Mouse (Mus musculus) stomach, embryonic 14.5 days (tissue): ENCODE data around the gene Rgs14. TPM values are rescaled to one million over a fixed set of nuclear protein-coding genes. Genes with fewer than 3 reads are reported as not detected.
A peak's percentile ranks its signal among the peaks of the same experiment; 100 is the strongest.

Source experiments
- ATAC-seq: fragments of 200-750 bp; cut with Nextera tagmentation; 2 replicates; pipeline ENCODE4 v1.8.0; 2017; ENCODE audit warnings: low read depth, moderate TSS enrichment; ENCODE audit not compliant: insufficient number of reproducible peaks, insufficient read depth, low FRiP score
- H3K27ac ChIP-seq: fragments of 300-500 bp; sonication (generic); 2 replicates; pipeline ENCODE4 v1.5.1; 2014; ENCODE audit warnings: mild to moderate bottlenecking, low read length, moderate library complexity, mixed read lengths
- H3K27me3 ChIP-seq: fragments of 300-500 bp; sonication (generic); 2 replicates; pipeline ENCODE4 v1.6.1; 2014; ENCODE audit warnings: low read length, control low read depth, mixed read lengths; ENCODE audit not compliant: control insufficient read depth, insufficient read depth
- H3K36me3 ChIP-seq: fragments of 300-500 bp; sonication (generic); 2 replicates; pipeline ENCODE4 v1.6.1; 2014; ENCODE audit warnings: mild to moderate bottlenecking, control low read depth, low read length, moderate library complexity, mixed read lengths; ENCODE audit not compliant: control insufficient read depth, insufficient read depth
- H3K4me1 ChIP-seq: fragments of 300-500 bp; sonication (generic); 2 replicates; pipeline ENCODE4 v1.6.1; 2014; ENCODE audit warnings: low read length, control low read depth, mixed read lengths; ENCODE audit not compliant: control insufficient read depth, insufficient read depth
- H3K4me2 ChIP-seq: fragments of 300-500 bp; sonication (generic); replicated peaks from 2 replicates; pipeline ENCODE4 v1.6.1; 2014; ENCODE audit warnings: low read depth, low read length, control low read depth
- H3K4me3 ChIP-seq: fragments of 300-500 bp; sonication (generic); 2 replicates; pipeline ENCODE4 v1.5.1; 2014; ENCODE audit warnings: low read depth, low read length, control low read depth
- H3K9ac ChIP-seq: fragments of 300-500 bp; sonication (generic); replicated peaks from 2 replicates; pipeline ENCODE4 v1.6.1; 2014; ENCODE audit warnings: low read depth, mild to moderate bottlenecking, control low read depth, low read length, moderate library complexity, mixed read lengths
- H3K9me3 ChIP-seq: fragments of 300-500 bp; sonication (generic); 2 replicates; pipeline ENCODE4 v1.6.1; 2016; ENCODE audit warnings: low read depth, low read length, control low read depth; ENCODE audit not compliant: control insufficient read depth
- WGBS: fragments of 180-500 bp; shearing (Covaris S2); extraction: QIAGEN DNeasy Blood & Tissue Kit; methylation state at CpG from one replicate; pipeline ENCODE4 v1.1.7; 2014; 5-methylcytosine and 5-hydroxymethylcytosine counted together
- polyA plus RNA-seq: library from polyadenylated mRNA; unstranded; fragments of >200 nt; fragmentation: Nextera tagmentation; extraction: Ambion mirVana; gene quantifications from 2 replicates; pipeline ENCODE4 v1.2.1, GENCODE M21; 2014

Rgs14 gene
- 0.53 and 0.78 TPM in 2 replicates for polyA plus RNA-seq

- no peak within 1 kb of the TSS for H3K27ac ChIP-seq
- ATAC-seq = no peak
- H3K36me3 ChIP-seq = no peaks in the 10 kb centered on the region
- WGBS = 51% methylated on average over 13 of the region's 13 CpGs
- H3K4me3 ChIP-seq = no peak within 1 kb of the TSS
- H3K9ac ChIP-seq = no peak within 1 kb of the TSS
- H3K4me2 ChIP-seq = no peak within 1 kb of the TSS
- no peaks in the 10 kb centered on the region for H3K4me1 ChIP-seq
- H3K9me3 ChIP-seq = no peaks in the 10 kb centered on the region
- no peaks in the 10 kb centered on the region for H3K27me3 ChIP-seq
Measured at GRCm38 (mm10) chr13:55369531-55370114, at the start of gene Rgs14. TSS of gene Rgs14 (plus strand) at chr13:55369732.

- Histone ChIP-seq H3K9ac (peak within 1 kb of the TSS; percentile 93), H3K27ac (peak within 1 kb of the TSS; percentile 90; the same call in 1 of the 2 replicates), H3K9me3 (no peaks in the 10 kb centered on the region), H3K4me2 (peak within 1 kb of the TSS; percentile 95), H3K4me3 (peak within 1 kb of the TSS; percentile 98), H3K4me1 (peaks cover 20% of the 10 kb centered on the region), H3K27me3 (no peaks in the 10 kb centered on the region), H3K36me3 (peaks cover 46% of the 10 kb centered on the region)
- 81% methylated on average over 4 of the region's 4 CpGs for WGBS
- ATAC-seq = no peak
Measured at GRCm38 (mm10) chr13:55319931-55320533, 49.5 kb upstream of the Rgs14 start, which contains the start of gene Prelid1. TSS of gene Prelid1 (plus strand) at chr13:55320500.

DNA sequence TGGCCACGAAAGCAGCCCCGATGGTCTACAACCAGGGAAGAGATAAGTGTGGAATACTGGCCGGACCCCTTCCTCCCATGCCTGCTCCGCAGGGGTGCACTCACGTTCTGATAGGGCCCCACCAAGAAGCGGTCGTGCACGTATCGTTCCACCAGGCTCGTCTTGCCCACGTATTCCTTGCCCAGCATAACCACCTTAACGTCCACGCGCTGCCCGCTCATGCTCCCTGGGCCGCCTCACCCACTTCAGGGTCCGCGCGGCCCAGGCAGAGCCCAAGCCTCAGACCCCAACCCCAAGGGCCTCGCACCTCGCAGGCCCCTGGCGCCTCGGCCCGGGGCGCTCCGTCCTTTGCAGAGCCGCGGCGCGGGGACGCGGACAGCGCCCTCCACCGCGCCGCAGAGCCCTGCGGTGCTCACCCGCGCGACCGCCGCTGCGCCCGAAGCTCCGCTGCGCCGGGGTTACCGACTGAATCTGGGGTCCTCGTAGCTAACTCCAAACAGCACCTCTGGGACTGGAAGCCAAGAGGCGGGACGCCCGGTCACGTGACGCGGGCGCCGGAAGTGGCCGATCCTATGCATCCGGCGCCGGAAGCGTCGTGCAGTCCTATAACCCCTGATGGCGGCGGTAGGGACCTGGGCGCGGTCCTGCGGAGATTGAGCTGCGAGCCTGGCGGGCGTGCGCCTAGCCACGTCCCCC lies 48.0 kb upstream of the Rgs14 start, which contains the start of gene Rab24:
Gene Rab24 (minus strand): TSS at position 513 of the 696 bp plus-strand sequence.
- H3K27ac ChIP-seq = peak within 1 kb of the TSS; percentile 90
- peaks cover 25% of the 10 kb centered on the region for H3K4me1 ChIP-seq
- no peaks in the 10 kb centered on the region for H3K9me3 ChIP-seq
- peaks cover 55% of the 10 kb centered on the region for H3K36me3 ChIP-seq
- peak within 1 kb of the TSS; percentile 98 for H3K4me3 ChIP-seq
- peak; percentile 93 for ATAC-seq
- H3K27me3 ChIP-seq = no peaks in the 10 kb centered on the region
- H3K4me2 ChIP-seq = peak within 1 kb of the TSS; percentile 95
- H3K9ac ChIP-seq = peak within 1 kb of the TSS; percentile 93
- WGBS = under 1% methylated on average over 73 of the region's 73 CpGs

DNA sequence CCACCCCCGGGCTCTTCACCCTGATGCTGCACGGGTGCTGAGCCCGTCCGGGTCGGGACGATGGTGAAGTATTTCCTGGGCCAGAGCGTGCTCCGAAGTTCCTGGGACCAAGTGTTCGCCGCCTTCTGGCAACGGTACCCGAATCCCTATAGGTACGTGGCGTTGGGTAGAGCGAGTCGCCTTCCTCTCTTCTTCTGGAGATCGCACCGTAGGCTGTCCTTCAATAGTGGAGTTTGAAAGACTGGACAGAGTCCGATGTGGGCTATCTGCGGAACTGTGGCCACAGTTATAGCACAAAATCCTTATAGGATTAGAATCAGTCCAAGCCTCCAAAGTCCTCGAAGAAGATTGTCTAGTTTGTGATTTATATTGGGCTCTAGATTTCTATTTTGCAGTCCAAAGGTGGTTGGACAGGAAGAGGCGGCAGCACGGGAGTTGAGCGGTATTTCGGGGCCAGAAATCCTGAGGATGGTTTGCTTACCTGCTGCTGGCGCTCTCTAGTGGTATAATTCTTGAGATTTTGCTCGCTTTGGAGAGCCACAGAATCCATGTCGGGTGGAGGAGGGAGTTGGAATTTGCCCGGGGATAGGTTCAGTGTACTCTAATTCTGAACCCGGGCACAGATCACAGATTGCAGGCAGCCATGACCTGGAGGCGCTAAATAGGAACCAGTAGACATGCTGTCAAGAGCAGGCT lies 47.3 kb upstream of the Rgs14 start:
- H3K4me3 ChIP-seq = peak overlapping the region; percentile 98
- H3K36me3 ChIP-seq = peaks cover 48% of the 10 kb centered on the region
- H3K9ac ChIP-seq = peak overlapping the region; percentile 93
- H3K27ac ChIP-seq = peak overlapping the region; percentile 90
- H3K27me3 ChIP-seq = no peaks in the 10 kb centered on the region
- WGBS = under 1% methylated on average over 31 of the region's 31 CpGs
- no peaks in the 10 kb centered on the region for H3K9me3 ChIP-seq
- no peak; the same call in 1 of the 2 replicates for ATAC-seq
- peak overlapping the region; percentile 95 for H3K4me2 ChIP-seq
- H3K4me1 ChIP-seq = peaks cover 25% of the 10 kb centered on the region

- 61% methylated on average over 11 of the region's 11 CpGs for WGBS
- Histone ChIP-seq H3K4me1 (peaks cover 41% of the 10 kb centered on the region), H3K4me3 (no peak overlapping the region), H3K27ac (0 out of 2 replicates have a peak overlapping the region, but pooled peaks have one; percentile 33), H3K4me2 (no peak overlapping the region), H3K27me3 (no peaks in the 10 kb centered on the region), H3K9ac (no peak overlapping the region), H3K36me3 (peaks cover 30% of the 10 kb centered on the region), H3K9me3 (no peaks in the 10 kb centered on the region)
- no peak for ATAC-seq
Measured at GRCm38 (mm10) chr13:55325596-55325995, 43.9 kb upstream of the Rgs14 start.

- no peaks in the 10 kb centered on the region for H3K27me3 ChIP-seq
- no peak overlapping the region for H3K4me2 ChIP-seq
- no peak overlapping the region for H3K9ac ChIP-seq
- no peaks in the 10 kb centered on the region for H3K9me3 ChIP-seq
- ATAC-seq = no peak
- peaks cover 40% of the 10 kb centered on the region for H3K4me1 ChIP-seq
- no peak overlapping the region for H3K4me3 ChIP-seq
- 36% methylated on average over 4 of the region's 4 CpGs for WGBS
- peaks cover 30% of the 10 kb centered on the region for H3K36me3 ChIP-seq
- no peak overlapping the region for H3K27ac ChIP-seq
Measured at GRCm38 (mm10) chr13:55327169-55327568, 42.4 kb upstream of the Rgs14 start.

DNA sequence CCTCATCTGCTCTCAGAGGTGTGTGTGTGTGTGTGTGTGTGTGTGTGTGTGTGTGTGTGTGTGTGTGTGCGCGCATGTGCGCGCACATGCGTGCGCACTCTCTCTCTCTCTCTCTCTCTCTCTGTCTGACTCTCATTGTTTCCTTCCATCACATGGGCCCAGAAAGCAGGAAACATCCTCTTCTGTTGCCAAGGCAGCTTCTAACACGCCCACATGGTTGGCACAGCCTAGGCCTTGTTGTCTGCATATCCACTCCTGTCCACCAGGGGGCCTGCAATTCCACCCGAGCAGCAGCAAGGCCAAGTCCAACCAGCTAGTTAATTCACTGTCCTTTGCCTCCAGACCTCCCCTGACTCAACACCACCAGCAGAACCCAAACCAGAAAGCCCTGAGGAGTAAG lies 41.9 kb upstream of the Rgs14 start:
- Histone ChIP-seq H3K9ac (no peak overlapping the region), H3K27me3 (no peaks in the 10 kb centered on the region), H3K36me3 (peaks cover 30% of the 10 kb centered on the region), H3K27ac (no peak overlapping the region), H3K4me3 (0 out of 2 replicates have a peak overlapping the region, but pooled peaks have one; percentile 64), H3K4me2 (peak overlapping the region; percentile 87), H3K9me3 (no peaks in the 10 kb centered on the region), H3K4me1 (peaks cover 40% of the 10 kb centered on the region)
- ATAC-seq = peak; percentile 10; the same call in 1 of the 2 replicates
- 35% methylated on average over 8 of the region's 8 CpGs for WGBS

- Histone ChIP-seq H3K27ac (no peak overlapping the region), H3K9ac (peak overlapping the region; percentile 61; the same call in 1 of the 2 replicates), H3K9me3 (no peaks in the 10 kb centered on the region), H3K4me1 (peaks cover 37% of the 10 kb centered on the region), H3K4me2 (peak overlapping the region; percentile 87), H3K36me3 (peaks cover 28% of the 10 kb centered on the region), H3K4me3 (peak overlapping the region; percentile 64; the same call in 1 of the 2 replicates), H3K27me3 (no peaks in the 10 kb centered on the region)
- no peak for ATAC-seq
- 81% methylated on average over 6 of the region's 6 CpGs for WGBS
Measured at GRCm38 (mm10) chr13:55328171-55328570, 41.4 kb upstream of the Rgs14 start.
